Mouse (Mus musculus) large intestine, adult 2 months (tissue): ENCODE measurements around the gene Vmn1r23. TPM values are rescaled to one million over a fixed set of nuclear protein-coding genes. Genes with fewer than 3 reads are reported as not detected.
"Not testable (repeated sequence)": the region's sequence is repeated elsewhere in the genome, so short reads cannot be mapped to it uniquely, and the experiment has no call there.

Source experiments
- DNase-seq: peaks from one replicate; pipeline ENCODE4 v3.0.0-alpha.2; 2012; ENCODE audit warnings: low read depth, low spot score
- WGBS: fragments of 180-500 bp; shearing (Covaris S2); methylation state at CpG from one replicate; pipeline ENCODE4 v1.1.7; 2018; 5-methylcytosine and 5-hydroxymethylcytosine counted together
- polyA plus RNA-seq: library from polyadenylated mRNA; depleted of rRNA; stranded (reverse); fragments of >200 nt; gene quantifications from 2 replicates; pipeline ENCODE4 v1.2.3, GENCODE M21; 2012; rRNA removed

Vmn1r23 gene
- polyA plus RNA-seq, result not detected in 2 replicates

DNA sequence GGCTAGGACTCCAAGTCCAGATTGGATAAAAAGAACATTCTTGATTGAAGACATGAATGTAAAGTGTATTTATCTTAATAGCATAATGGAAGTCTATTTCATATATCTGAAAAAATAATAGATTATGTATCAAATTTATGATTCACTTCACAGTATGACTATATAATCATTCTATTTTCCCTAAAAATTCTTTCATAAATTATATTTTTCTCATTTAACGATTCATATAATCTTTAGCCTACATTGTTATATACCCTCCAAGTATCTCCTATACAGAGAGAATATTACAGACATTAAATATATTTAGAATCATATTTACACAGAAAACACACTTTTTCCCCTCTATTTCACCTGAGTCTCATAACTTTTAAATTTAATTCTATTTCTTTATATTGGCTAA is at the start of gene Vmn1r23:
Gene Vmn1r23 (minus strand): TSS at position 101 of the 400 bp plus-strand sequence.
- DNase-seq, result no peak
- 95% methylated on average over 1 of the region's 1 CpGs for WGBS

DNA sequence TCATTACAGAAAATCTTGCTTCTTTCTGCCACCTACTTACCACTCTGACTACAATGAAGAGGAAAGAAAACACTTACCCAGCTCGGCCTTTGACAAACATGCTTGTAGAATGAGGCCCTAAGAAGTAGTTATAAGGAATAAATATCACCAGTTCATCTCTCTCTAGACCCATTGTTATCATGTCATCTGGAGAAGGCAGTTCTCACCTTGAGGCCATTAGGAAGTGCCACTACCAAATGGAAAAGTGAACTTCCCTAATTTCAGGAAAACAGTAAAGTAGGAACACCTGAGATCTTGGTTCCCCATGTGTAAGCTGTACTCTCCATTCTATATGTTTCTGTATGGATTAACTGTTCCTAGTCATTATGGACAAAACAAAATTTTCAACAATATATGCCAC is 34.8 kb upstream of the Vmn1r23 start, which contains the start of gene Vmn1r24:
Gene Vmn1r24 (minus strand): TSS at position 101 of the 400 bp plus-strand sequence.
- WGBS, result 51% methylated on average over 1 of the region's 1 CpGs
- DNase-seq, result not testable (repeated sequence)

DNA sequence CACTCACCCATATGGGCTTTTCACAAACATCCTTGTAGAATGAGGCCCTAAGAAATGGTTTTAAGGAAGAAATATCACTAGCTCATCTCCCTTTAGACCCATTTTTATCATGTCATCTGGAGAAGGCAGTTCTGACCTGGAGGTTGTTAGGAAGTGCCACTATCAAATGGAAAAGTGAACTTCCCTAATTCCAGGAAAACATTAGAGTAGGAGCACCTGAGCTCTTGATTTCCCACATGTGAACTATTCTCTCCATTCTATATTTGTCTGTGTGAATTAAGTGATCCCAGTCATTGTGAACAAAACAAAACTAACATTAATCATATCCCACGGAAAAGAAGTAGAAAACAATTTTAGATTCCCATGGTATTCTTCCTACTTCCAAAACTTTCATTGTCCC is 18.7 kb downstream of the Vmn1r23 start, which contains the start of gene Vmn1r22:
Gene Vmn1r22 (minus strand): TSS at position 101 of the 400 bp plus-strand sequence.
- WGBS, result 80% methylated on average over 1 of the region's 1 CpGs
- DNase-seq, result no peak

Other genes with a start within 250 kb of the Vmn1r23 start
- 12.9 and 13.1 TPM in 2 replicates for gene Pyurf, start 234.8 kb downstream of the Vmn1r23 start, polyA plus RNA-seq
- gene Lancl2, start 224.3 kb downstream of the Vmn1r23 start, polyA plus RNA-seq, result 4.0 and 4.4 TPM in 2 replicates
- 12.4 and 15.3 TPM in 2 replicates for gene Vopp1, start 101.7 kb downstream of the Vmn1r23 start, polyA plus RNA-seq
- gene Vmn1r21, start 76.5 kb downstream of the Vmn1r23 start, polyA plus RNA-seq, result not detected in 2 replicates
- gene Vmn1r22, start 18.8 kb downstream of the Vmn1r23 start, polyA plus RNA-seq, result not detected in 2 replicates
- gene Vmn1r24, start 34.7 kb upstream of the Vmn1r23 start, polyA plus RNA-seq, result not detected in 2 replicates
- not detected in 2 replicates for gene Vmn1r25, start 54.0 kb upstream of the Vmn1r23 start, polyA plus RNA-seq
- gene Vmn1r26, start 88.3 kb upstream of the Vmn1r23 start, polyA plus RNA-seq, result not detected in 2 replicates